Mouse (Mus musculus) MEL (cell line): ENCODE results near the gene Nf2. TPM values are rescaled to one million over a fixed set of nuclear protein-coding genes. Genes with fewer than 3 reads are reported as not detected.

ENCODE experiments used
- DNase-seq: peaks from one replicate; pipeline ENCODE4 v3.0.0; 2011; ENCODE audit warnings: low read depth, low spot score
- H3K27ac ChIP-seq: 2 replicates; pipeline ENCODE4 v1.5.1; 2012; ENCODE audit warnings: low read depth, mild to moderate bottlenecking, control low read depth, low read length, moderate library complexity; ENCODE audit not compliant: control insufficient read depth
- H3K27me3 ChIP-seq, 2 experiments: fragments of 150-350 bp in 1 of 2; sonication (generic) in 1 of 2; 2 replicates each; pipeline ENCODE4 v1.6.1; 2012; ENCODE audit warnings: low read length in 2 of 2, mild to moderate bottlenecking in 2 of 2, improper control_type of control experiment in 1 of 2, moderate library complexity in 1 of 2; ENCODE audit not compliant: insufficient read depth in 2 of 2, control insufficient read depth in 1 of 2
- H3K36me3 ChIP-seq, 2 experiments: 2 replicates each; pipeline ENCODE4 v1.6.1; 2012 to 2014; ENCODE audit warnings: low read length in 2 of 2, improper control_type of control experiment in 1 of 2, inconsistent platforms in 1 of 2, mild to moderate bottlenecking in 1 of 2; ENCODE audit not compliant: insufficient read depth in 2 of 2, control insufficient read depth in 1 of 2
- H3K4me1 ChIP-seq, 2 experiments: fragments of 150-350 bp in 1 of 2; sonication (generic) in 1 of 2; 2 replicates each; pipeline ENCODE4 v1.6.1; 2012; ENCODE audit warnings: low read length in 2 of 2, improper control_type of control experiment in 1 of 2, mild to moderate bottlenecking in 1 of 2; ENCODE audit not compliant: insufficient read depth in 2 of 2, control insufficient read depth in 1 of 2
- H3K4me3 ChIP-seq, 2 experiments: fragments of 150-350 bp in 1 of 2; sonication (generic) in 1 of 2; 2 replicates each; pipeline ENCODE4 v1.5.1; 2012; ENCODE audit warnings: low read depth in 2 of 2, low read length in 2 of 2, mild to moderate bottlenecking in 2 of 2, moderate library complexity in 2 of 2, control low read depth in 1 of 2, improper control_type of control experiment in 1 of 2; ENCODE audit not compliant: control insufficient read depth in 1 of 2, insufficient read depth in 1 of 2
- H3K79me2 ChIP-seq: 2 replicates; pipeline ENCODE4 v1.6.1; 2012; ENCODE audit warnings: mild to moderate bottlenecking, low read length, moderate library complexity; ENCODE audit not compliant: control insufficient read depth, poor library complexity, insufficient read depth
- H3K9ac ChIP-seq: 2 replicates; pipeline ENCODE4 v1.6.1; 2012; ENCODE audit warnings: low read depth, mild to moderate bottlenecking, control low read depth, low read length, moderate library complexity; ENCODE audit not compliant: control insufficient read depth, poor library complexity, severe bottlenecking
- H3K9me3 ChIP-seq: fragments of 150-350 bp; sonication (generic); replicated peaks from 2 replicates; pipeline ENCODE4 v1.6.1; 2012; ENCODE audit warnings: mild to moderate bottlenecking, low read length, improper control_type of control experiment, moderate library complexity; ENCODE audit not compliant: insufficient read depth
- BHLHE40 ChIP-seq: IDR thresholded peaks from 2 replicates; pipeline ENCODE4 v1.6.1; 2012; ENCODE audit warnings: low read depth, mild to moderate bottlenecking, inconsistent platforms, low read length, improper control_type of control experiment, borderline replicate concordance
- CHD1 ChIP-seq: IDR thresholded peaks from 2 replicates; pipeline ENCODE4 v1.6.1; 2012; ENCODE audit warnings: low read depth, mild to moderate bottlenecking, inconsistent platforms, low read length, improper control_type of control experiment
- CHD2 ChIP-seq: IDR thresholded peaks from 2 replicates; pipeline ENCODE4 v1.6.1; 2011; ENCODE audit warnings: low read length, improper control_type of control experiment
- CTCF ChIP-seq, 3 experiments: IDR thresholded peaks in 2 of 3; conservative IDR thresholded peaks in 1 of 3; 2 replicates each; pipeline ENCODE4 v1.5.1; 2011 to 2012; ENCODE audit warnings: low read length in 3 of 3, low read depth in 2 of 3, mild to moderate bottlenecking in 2 of 3, improper control_type of control experiment in 1 of 3, inconsistent platforms in 1 of 3, mixed read lengths in 1 of 3, moderate library complexity in 1 of 3; ENCODE audit not compliant: control insufficient read depth in 1 of 3, insufficient read depth in 1 of 3, poor library complexity in 1 of 3, severe bottlenecking in 1 of 3
- ETS1 ChIP-seq: IDR thresholded peaks from 2 replicates; pipeline ENCODE4 v1.6.1; 2012; ENCODE audit warnings: low read depth, mild to moderate bottlenecking, inconsistent platforms, low read length, improper control_type of control experiment, moderate library complexity
- GABPA ChIP-seq: IDR thresholded peaks from 2 replicates; pipeline ENCODE4 v1.6.1; 2012; ENCODE audit warnings: low read depth, mild to moderate bottlenecking, inconsistent platforms, low read length, improper control_type of control experiment, moderate library complexity
- HCFC1 ChIP-seq: IDR thresholded peaks from 2 replicates; pipeline ENCODE4 v1.6.1; 2012; ENCODE audit warnings: low read depth, mild to moderate bottlenecking, inconsistent platforms, low read length, improper control_type of control experiment, moderate library complexity
- KAT2A ChIP-seq: conservative IDR thresholded peaks from 2 replicates; pipeline ENCODE4 v1.6.1; 2012; ENCODE audit warnings: low read depth, low read length, improper control_type of control experiment, inconsistent platforms
- MAFK ChIP-seq: IDR thresholded peaks from 2 replicates; pipeline ENCODE4 v1.6.1; 2011; ENCODE audit warnings: low read depth, mild to moderate bottlenecking, low read length, improper control_type of control experiment, borderline replicate concordance
- MAX ChIP-seq: IDR thresholded peaks from 2 replicates; pipeline ENCODE4 v1.6.1; 2011; ENCODE audit warnings: low read length, improper control_type of control experiment
- MEF2A ChIP-seq: IDR thresholded peaks from 2 replicates; pipeline ENCODE4 v1.6.1; 2014; ENCODE audit warnings: low read depth, mild to moderate bottlenecking, inconsistent platforms, low read length, improper control_type of control experiment; ENCODE audit not compliant: poor library complexity, insufficient replicate concordance, severe bottlenecking; ENCODE audit errors: extremely low read depth
- MXI1 ChIP-seq: IDR thresholded peaks from 2 replicates; pipeline ENCODE4 v1.6.1; 2011; ENCODE audit warnings: mild to moderate bottlenecking, low read depth, low read length, improper control_type of control experiment
- NRF1 ChIP-seq: IDR thresholded peaks from 2 replicates; pipeline ENCODE4 v1.6.1; 2014; ENCODE audit warnings: low read depth, mild to moderate bottlenecking, inconsistent platforms, low read length, improper control_type of control experiment, moderate library complexity; ENCODE audit not compliant: poor library complexity, insufficient read depth, severe bottlenecking
- POLR2A ChIP-seq, 2 experiments: IDR thresholded peaks; 2 replicates each; pipeline ENCODE4 v1.6.1; 2011 to 2012; ENCODE audit warnings: low read length in 2 of 2, mild to moderate bottlenecking in 2 of 2, control low read depth in 1 of 2, improper control_type of control experiment in 1 of 2, low read depth in 1 of 2, moderate library complexity in 1 of 2; ENCODE audit not compliant: control insufficient read depth in 1 of 2, insufficient read depth in 1 of 2, poor library complexity in 1 of 2
- POLR2AphosphoS5 ChIP-seq: IDR thresholded peaks from 2 replicates; pipeline ENCODE4 v1.6.1; 2012; ENCODE audit warnings: low read depth, borderline replicate concordance, mild to moderate bottlenecking, inconsistent platforms, low read length, moderate library complexity, mixed read lengths
- RCOR1 ChIP-seq: IDR thresholded peaks from 2 replicates; pipeline ENCODE4 v1.6.1; 2012; ENCODE audit warnings: low read depth, mild to moderate bottlenecking, inconsistent platforms, low read length, improper control_type of control experiment
- SIN3A ChIP-seq: IDR thresholded peaks from 2 replicates; pipeline ENCODE4 v1.6.1; 2012; ENCODE audit warnings: low read length, improper control_type of control experiment, inconsistent platforms
- SMC3 ChIP-seq: IDR thresholded peaks from 2 replicates; pipeline ENCODE4 v1.6.1; 2011; ENCODE audit warnings: low read depth, low read length, improper control_type of control experiment
- TBP ChIP-seq: IDR thresholded peaks from 2 replicates; pipeline ENCODE4 v1.8.0; 2011; ENCODE audit warnings: low read depth, low read length, improper control_type of control experiment
- USF1 ChIP-seq: IDR thresholded peaks from 2 replicates; pipeline ENCODE4 v1.6.1; 2014; ENCODE audit warnings: low read depth, mild to moderate bottlenecking, inconsistent platforms, low read length, improper control_type of control experiment, moderate library complexity
- USF2 ChIP-seq, 2 experiments: IDR thresholded peaks; 2 replicates each; pipeline ENCODE4 v1.6.1; 2011 to 2012; ENCODE audit warnings: improper control_type of control experiment in 2 of 2, low read length in 2 of 2, borderline replicate concordance in 1 of 2, inconsistent platforms in 1 of 2, low read depth in 1 of 2, mild to moderate bottlenecking in 1 of 2; ENCODE audit not compliant: insufficient read depth in 1 of 2
- ZNF384 ChIP-seq: IDR thresholded peaks from 2 replicates; pipeline ENCODE4 v1.6.1; 2012; ENCODE audit warnings: low read depth, mild to moderate bottlenecking, inconsistent platforms, low read length, improper control_type of control experiment
- polyA plus RNA-seq, 2 experiments: library from polyadenylated mRNA; stranded (reverse) in 1 of 2; unstranded in 1 of 2; fragments of >175 nt in 1 of 2; fragments of >200 nt in 1 of 2; gene quantifications; 2 replicates each; pipeline versions ENCODE4 v1.2.1 to v1.2.4; 2012; ENCODE audit warnings: low replicate concordance in 2 of 2, low read depth in 1 of 2; ENCODE audit not compliant: insufficient read length in 2 of 2, insufficient read depth in 1 of 2, missing spikeins in 1 of 2
- total RNA-seq: library from RNA; depleted of rRNA; stranded (reverse); fragments of 300-350 nt; gene quantifications from 2 replicates; pipeline ENCODE4 v1.2.3, GENCODE M21; 2012

Gene Nf2
- total and polyA plus RNA-seq, 3 experiments: 73.6 to 246 (median 95.6) TPM

DNA sequence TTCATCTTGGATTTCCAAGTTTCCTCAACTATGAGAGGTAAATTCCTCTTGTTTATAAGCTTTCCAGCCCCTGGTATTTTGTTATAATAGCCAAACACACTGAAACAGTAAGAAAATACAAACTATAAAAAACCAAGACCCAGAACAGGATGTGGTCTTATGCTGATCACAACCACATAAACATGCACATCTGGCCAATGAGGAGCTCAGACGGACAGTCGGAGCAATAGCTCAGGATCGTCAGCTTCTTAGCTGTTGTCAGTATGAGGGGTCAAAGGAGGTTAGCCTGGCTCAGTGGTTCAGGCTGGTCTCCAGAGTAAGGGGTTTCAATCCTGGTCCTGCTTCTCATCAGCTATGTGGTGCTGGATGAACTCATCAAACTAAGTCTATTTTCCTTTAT is 66.2 kb downstream of the Nf2 start:
- H3K9ac ChIP-seq: no peak overlapping the region
- no peaks in the 10 kb centered on the region for H3K79me2 ChIP-seq
- TF ChIP-seq CHD1 (no peak), KAT2A (no peak), GABPA (no peak), MAFK (no peak), RCOR1 (no peak), SMC3 (no peak), ZNF384 (no peak), CTCF (IDR thresholded peaks at IDR 0.05 in 2 of 3, conservative IDR thresholded peaks at IDR 0.05 in 1 of 3; ENCODE audit: control insufficient read depth in 1 of 3, insufficient read depth in 1 of 3, low read depth in 2 of 3, low read length in 3 of 3, poor library complexity in 1 of 3, severe bottlenecking in 1 of 3) (no peak), USF2 (IDR thresholded peaks at IDR 0.05; ENCODE audit: borderline replicate concordance in 1 of 2, insufficient read depth in 1 of 2, low read depth in 1 of 2, low read length in 2 of 2) (no peak), POLR2A (IDR thresholded peaks at IDR 0.05; ENCODE audit: control insufficient read depth in 1 of 2, insufficient read depth in 1 of 2, low read depth in 1 of 2, low read length in 2 of 2, poor library complexity in 1 of 2) (no peak), NRF1 (no peak), POLR2AphosphoS5 (no peak), CHD2 (no peak), USF1 (no peak), MXI1 (no peak), MAX (no peak)
- H3K27ac ChIP-seq: no peak overlapping the region
- DNase-seq: no peak
- peaks cover 0 to 25% of the 10 kb centered on the region in 2 experiments; a peak in 2 of 4 replicates for H3K36me3 ChIP-seq
- no peaks in the 10 kb centered on the region for H3K9me3 ChIP-seq
- no peaks in the 10 kb centered on the region for H3K4me1 ChIP-seq
- no peaks in the 10 kb centered on the region for H3K27me3 ChIP-seq
- no peak overlapping the region for H3K4me3 ChIP-seq

DNA sequence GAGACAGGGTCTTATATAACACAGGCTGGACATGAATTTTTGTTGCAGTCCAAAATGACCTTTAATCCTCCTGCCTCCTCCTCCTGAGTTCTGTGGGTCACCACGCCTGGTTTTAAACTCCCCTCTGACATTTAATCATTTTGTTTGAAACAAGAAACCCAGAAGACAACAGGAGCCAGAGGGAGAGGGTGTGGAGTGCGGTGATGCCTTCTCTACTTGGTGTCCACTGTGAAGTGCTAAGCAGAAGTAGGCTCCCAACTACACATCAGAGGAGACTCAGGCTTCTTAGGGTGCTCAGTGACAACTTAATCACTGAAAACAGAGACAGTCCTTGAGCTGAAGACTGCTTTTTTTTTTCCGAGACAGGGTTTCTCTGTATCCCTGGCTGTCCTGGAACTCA is 68.4 kb downstream of the Nf2 start:
- DNase-seq: no peak
- peaks cover 0 to 25% of the 10 kb centered on the region in 2 experiments; a peak in 2 of 4 replicates for H3K36me3 ChIP-seq
- H3K27me3 ChIP-seq: no peaks in the 10 kb centered on the region
- TF ChIP-seq ETS1 (no peak), POLR2A (IDR thresholded peaks at IDR 0.05; ENCODE audit: control insufficient read depth in 1 of 2, insufficient read depth in 1 of 2, low read depth in 1 of 2, low read length in 2 of 2, poor library complexity in 1 of 2) (no peak), POLR2AphosphoS5 (no peak), MXI1 (no peak), MAX (no peak), BHLHE40 (no peak), NRF1 (no peak), TBP (no peak), GABPA (no peak), KAT2A (no peak), HCFC1 (no peak), SIN3A (no peak), MEF2A (no peak), ZNF384 (no peak), CHD2 (no peak)
- H3K79me2 ChIP-seq: no peaks in the 10 kb centered on the region
- no peak overlapping the region for H3K4me3 ChIP-seq
- H3K27ac ChIP-seq: no peak overlapping the region
- no peaks in the 10 kb centered on the region for H3K4me1 ChIP-seq
- no peak overlapping the region for H3K9ac ChIP-seq
- no peaks in the 10 kb centered on the region for H3K9me3 ChIP-seq
